Mouse (Mus musculus): Measurements from ENCODE around the gene Prok1. TPM values are rescaled to one million over a fixed set of nuclear protein-coding genes. Genes with fewer than 3 reads are reported as not detected.

Prok1 gene
- polyA plus RNA-seq, 1 experiment from 2014 or later = not detected

GRCm38 (mm10) chr3:107260956-107261850, 21.7 kb upstream of the Prok1 start:
- WGBS = 50% methylated on average over 8 of the region's 8 CpGs

DNA sequence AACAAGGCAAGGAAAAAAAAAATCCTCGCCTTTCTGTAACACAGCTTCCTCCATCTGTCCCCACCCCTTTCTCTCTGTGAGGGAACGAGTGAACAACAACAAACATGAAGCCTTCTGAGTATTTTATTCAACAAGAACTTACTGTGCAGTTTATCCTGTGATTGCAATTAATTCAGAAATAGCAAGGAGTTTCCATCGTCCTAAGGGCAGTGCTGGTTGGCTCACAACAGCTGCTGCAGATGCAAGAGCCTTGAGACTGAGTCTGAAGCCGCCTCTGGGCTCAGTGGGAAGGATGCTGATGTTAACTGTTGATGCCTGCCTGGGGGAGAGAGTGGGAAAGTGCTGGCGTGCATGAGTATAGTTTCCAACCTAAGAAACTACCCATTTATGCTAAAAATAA, 18.4 kb upstream of the Prok1 start:
- 58% methylated on average over 5 of the region's 5 CpGs for WGBS
- no peak for ATAC-seq (ENCODE audit: extremely low read depth, insufficient number of reproducible peaks, low FRiP score, low TSS enrichment)

More at GRCm38 (mm10) chr3:107260956-107261850, 21.7 kb upstream of the Prok1 start:
- Histone ChIP-seq H3K27me3 (replicated peaks) (no peaks in the 10 kb centered on the region), H3K9me3 (no peaks in the 10 kb centered on the region), H3K36me3 (no peaks in the 10 kb centered on the region), H3K4me1 (0 out of 2 replicates have a peak, but pooled peaks cover 5% of the 10 kb centered on the region), H3K9ac (no peak overlapping the region), H3K4me3 (no peak overlapping the region), H3K27ac (replicated peaks) (no peak overlapping the region), H3K4me2 (no peak overlapping the region)
- ATAC-seq (ENCODE audit: extremely low read depth, insufficient number of reproducible peaks, low FRiP score, low TSS enrichment) = no peak

DNA sequence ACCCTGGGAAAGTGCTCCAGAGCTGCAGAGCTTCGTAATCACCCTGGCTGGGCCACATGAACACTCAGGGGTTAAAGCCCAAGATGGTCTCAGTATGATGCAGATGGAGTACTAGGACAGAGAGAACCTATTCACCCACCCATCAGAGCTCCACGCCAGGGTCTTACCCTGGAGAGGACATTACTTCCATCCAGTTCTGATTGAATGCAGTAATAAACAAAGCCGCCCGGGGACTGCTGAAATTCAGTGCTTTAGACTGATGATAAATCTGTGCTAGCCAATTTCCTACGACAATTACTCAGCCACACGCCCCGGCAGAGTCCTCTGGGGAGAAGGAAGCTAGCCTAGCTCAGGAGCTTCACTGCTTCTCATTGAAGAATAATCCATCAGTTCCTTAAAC, 17.2 kb upstream of the Prok1 start:
- H3K4me3 ChIP-seq = no peak overlapping the region
- 70% methylated on average over 7 of the region's 7 CpGs for WGBS
- no peak overlapping the region for H3K27ac ChIP-seq (replicated peaks)
- H3K27me3 ChIP-seq (replicated peaks) = no peaks in the 10 kb centered on the region
- no peaks in the 10 kb centered on the region for H3K9me3 ChIP-seq
- H3K4me2 ChIP-seq = no peak overlapping the region
- no peaks in the 10 kb centered on the region for H3K36me3 ChIP-seq
- 0 out of 2 replicates have a peak, but pooled peaks cover 3% of the 10 kb centered on the region for H3K4me1 ChIP-seq
- no peak for ATAC-seq (ENCODE audit: extremely low read depth, insufficient number of reproducible peaks, low FRiP score, low TSS enrichment)
- no peak overlapping the region for H3K9ac ChIP-seq

More for the DNA sequence above, 18.4 kb upstream of the Prok1 start:
- H3K27ac ChIP-seq (replicated peaks) = no peak overlapping the region
- H3K4me2 ChIP-seq = no peak overlapping the region
- H3K27me3 ChIP-seq (replicated peaks) = no peaks in the 10 kb centered on the region
- H3K4me1 ChIP-seq = 0 out of 2 replicates have a peak, but pooled peaks cover 5% of the 10 kb centered on the region
- no peak overlapping the region for H3K4me3 ChIP-seq
- no peak overlapping the region for H3K9ac ChIP-seq
- H3K9me3 ChIP-seq = no peaks in the 10 kb centered on the region
- H3K36me3 ChIP-seq = no peaks in the 10 kb centered on the region

GRCm38 (mm10) chr3:107255992-107256391, 16.5 kb upstream of the Prok1 start:
- Histone ChIP-seq H3K27me3 (replicated peaks) (no peaks in the 10 kb centered on the region), H3K9me3 (no peaks in the 10 kb centered on the region), H3K9ac (no peak overlapping the region), H3K27ac (replicated peaks) (no peak overlapping the region), H3K36me3 (no peaks in the 10 kb centered on the region), H3K4me1 (no peaks in the 10 kb centered on the region), H3K4me2 (no peak overlapping the region), H3K4me3 (no peak overlapping the region)
- ATAC-seq (ENCODE audit: extremely low read depth, insufficient number of reproducible peaks, low FRiP score, low TSS enrichment) = no peak
- WGBS = 67% methylated on average over 3 of the region's 3 CpGs

DNA sequence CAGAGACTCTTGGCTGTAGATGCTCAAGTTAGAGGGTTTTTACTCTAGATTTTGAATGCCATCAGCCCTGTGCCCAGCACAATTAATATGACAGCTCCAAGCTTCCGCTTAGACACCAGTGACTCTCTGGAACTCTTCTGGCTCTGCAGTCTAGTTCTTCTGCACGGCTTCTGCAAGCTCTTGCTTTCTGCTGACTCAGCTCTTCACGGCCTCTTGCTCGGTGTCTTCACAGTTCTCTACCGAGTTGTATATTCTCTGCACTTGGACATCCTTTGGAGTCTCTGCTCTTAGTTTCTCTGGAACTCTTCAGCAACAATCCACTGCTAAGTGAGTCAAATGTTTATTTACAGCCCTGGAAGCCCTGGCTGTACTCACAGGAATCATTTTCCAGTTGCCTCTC, 14.4 kb upstream of the Prok1 start:
- Histone ChIP-seq H3K4me1 (no peaks in the 10 kb centered on the region), H3K36me3 (no peaks in the 10 kb centered on the region), H3K9me3 (no peaks in the 10 kb centered on the region), H3K27me3 (replicated peaks) (no peaks in the 10 kb centered on the region), H3K4me3 (no peak overlapping the region), H3K27ac (replicated peaks) (no peak overlapping the region), H3K9ac (no peak overlapping the region), H3K4me2 (no peak overlapping the region)
- 70% methylated on average over 5 of the region's 5 CpGs for WGBS
- no peak for ATAC-seq (ENCODE audit: extremely low read depth, insufficient number of reproducible peaks, low FRiP score, low TSS enrichment)

DNA sequence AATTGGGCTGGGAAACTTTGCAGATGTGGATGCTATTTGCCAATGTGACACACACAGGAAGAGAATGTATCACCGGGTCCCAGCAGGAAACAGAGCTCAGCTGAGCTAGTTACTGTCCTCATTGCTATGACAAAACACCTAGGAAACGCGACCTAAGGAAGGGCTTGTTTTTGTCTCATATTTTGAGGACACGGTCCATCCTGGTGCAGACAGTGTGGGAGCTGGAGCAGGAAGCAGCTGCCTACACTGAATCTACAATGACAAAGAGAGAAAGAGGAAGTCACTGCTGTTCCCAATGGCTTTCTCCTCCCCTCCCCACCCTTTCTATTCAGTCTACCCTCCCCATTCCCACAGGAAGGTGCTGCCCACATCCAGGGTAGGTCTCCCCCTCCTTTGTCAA, 12.5 kb upstream of the Prok1 start:
- Histone ChIP-seq H3K36me3 (no peaks in the 10 kb centered on the region), H3K9me3 (no peaks in the 10 kb centered on the region), H3K27me3 (replicated peaks) (no peaks in the 10 kb centered on the region), H3K4me2 (no peak overlapping the region), H3K4me1 (no peaks in the 10 kb centered on the region), H3K4me3 (no peak overlapping the region), H3K9ac (no peak overlapping the region), H3K27ac (replicated peaks) (no peak overlapping the region)
- WGBS = 52% methylated on average over 4 of the region's 4 CpGs
- ATAC-seq (ENCODE audit: extremely low read depth, insufficient number of reproducible peaks, low FRiP score, low TSS enrichment) = no peak; the same call in 1 of the 2 replicates

- Histone ChIP-seq H3K4me1 (no peaks in the 10 kb centered on the region), H3K4me2 (no peak overlapping the region), H3K27ac (replicated peaks) (no peak overlapping the region), H3K9ac (no peak overlapping the region), H3K27me3 (replicated peaks) (0 out of 2 replicates have a peak, but pooled peaks cover 2% of the 10 kb centered on the region), H3K9me3 (no peaks in the 10 kb centered on the region), H3K4me3 (no peak overlapping the region), H3K36me3 (no peaks in the 10 kb centered on the region)
- WGBS = 25% methylated on average over 2 of the region's 2 CpGs
- ATAC-seq (ENCODE audit: extremely low read depth, insufficient number of reproducible peaks, low FRiP score, low TSS enrichment) = no peak
Observed at GRCm38 (mm10) chr3:107250320-107250719, 10.8 kb upstream of the Prok1 start.

DNA sequence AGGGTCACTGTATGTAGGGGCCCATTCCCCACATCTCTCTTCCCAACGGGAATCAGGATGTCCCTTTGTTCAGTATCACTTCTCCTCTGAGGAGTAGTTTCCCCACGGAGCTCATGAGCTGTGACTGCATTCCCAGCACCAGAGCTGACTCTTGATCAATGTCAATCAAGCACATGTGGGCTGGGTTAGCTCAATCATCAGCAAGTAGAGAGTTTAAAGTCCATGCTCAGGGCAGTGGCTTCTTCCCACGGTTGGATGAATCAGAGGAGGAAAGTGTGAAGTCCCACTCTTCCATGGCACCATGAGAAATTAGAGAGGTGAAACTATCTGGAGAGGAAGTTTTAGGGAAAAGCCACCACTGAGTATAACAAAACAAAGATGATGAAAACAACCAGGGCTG, 9.5 kb upstream of the Prok1 start:
- H3K4me1 ChIP-seq = no peaks in the 10 kb centered on the region
- no peaks in the 10 kb centered on the region for H3K9me3 ChIP-seq
- H3K36me3 ChIP-seq = no peaks in the 10 kb centered on the region
- WGBS = 35% methylated on average over 3 of the region's 3 CpGs
- H3K9ac ChIP-seq = no peak overlapping the region
- no peak overlapping the region for H3K4me3 ChIP-seq
- H3K27me3 ChIP-seq (replicated peaks) = peaks cover 8% of the 10 kb centered on the region; the same call in 1 of the 2 replicates
- ATAC-seq (ENCODE audit: extremely low read depth, insufficient number of reproducible peaks, low FRiP score, low TSS enrichment) = no peak
- H3K27ac ChIP-seq (replicated peaks) = no peak overlapping the region
- H3K4me2 ChIP-seq = no peak overlapping the region

GRCm38 (mm10) chr3:107246876-107247275, 7.4 kb upstream of the Prok1 start:
- 76% methylated on average over 6 of the region's 6 CpGs for WGBS
- no peak overlapping the region for H3K4me2 ChIP-seq
- no peak overlapping the region for H3K27ac ChIP-seq (replicated peaks)
- no peaks in the 10 kb centered on the region for H3K9me3 ChIP-seq
- no peak overlapping the region for H3K4me3 ChIP-seq
- H3K9ac ChIP-seq = no peak overlapping the region
- peaks cover 11% of the 10 kb centered on the region for H3K27me3 ChIP-seq (replicated peaks)
- no peaks in the 10 kb centered on the region for H3K4me1 ChIP-seq
- H3K36me3 ChIP-seq = no peaks in the 10 kb centered on the region
- no peak for ATAC-seq (ENCODE audit: extremely low read depth, insufficient number of reproducible peaks, low FRiP score, low TSS enrichment)

GRCm38 (mm10) chr3:107241389-107242094, 2.0 kb upstream of the Prok1 start:
- no peaks in the 10 kb centered on the region for H3K36me3 ChIP-seq
- H3K4me1 ChIP-seq = no peaks in the 10 kb centered on the region
- no peak overlapping the region for H3K4me3 ChIP-seq
- no peak overlapping the region for H3K27ac ChIP-seq (replicated peaks)
- no peak for ATAC-seq (ENCODE audit: extremely low read depth, insufficient number of reproducible peaks, low FRiP score, low TSS enrichment)
- WGBS = 52% methylated on average over 14 of the region's 14 CpGs
- H3K4me2 ChIP-seq = no peak overlapping the region
- H3K9ac ChIP-seq = no peak overlapping the region
- H3K9me3 ChIP-seq = no peaks in the 10 kb centered on the region
- peaks cover 22% of the 10 kb centered on the region for H3K27me3 ChIP-seq (replicated peaks)

DNA sequence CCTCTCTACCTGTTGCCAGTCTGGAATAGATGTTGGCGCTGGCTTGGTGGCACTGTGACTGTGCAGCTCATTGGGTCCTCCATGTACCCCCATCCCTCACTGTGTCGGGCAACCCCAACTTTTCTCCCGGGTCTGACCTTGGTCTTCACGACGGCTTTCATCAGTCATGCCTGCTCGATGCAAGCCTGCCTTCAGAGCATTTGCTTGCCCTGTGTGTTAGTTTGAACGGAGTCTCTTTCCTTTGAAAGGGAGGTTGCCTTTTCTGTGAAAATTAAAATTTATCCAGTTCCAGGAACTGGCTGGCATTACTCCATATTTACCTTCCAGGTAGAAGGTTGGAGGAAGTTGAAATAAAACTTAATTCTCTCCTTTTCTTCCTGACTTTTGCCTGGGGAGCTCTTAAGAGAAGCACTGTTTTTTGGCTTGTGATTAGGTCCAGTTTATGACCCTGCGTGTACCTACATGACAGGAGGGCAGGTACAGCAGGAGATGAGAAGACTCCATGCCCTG, 981 bp downstream of the Prok1 start:
- no peak overlapping the region for H3K4me3 ChIP-seq
- H3K36me3 ChIP-seq = no peaks in the 10 kb centered on the region
- no peaks in the 10 kb centered on the region for H3K4me1 ChIP-seq
- ATAC-seq (ENCODE audit: extremely low read depth, insufficient number of reproducible peaks, low FRiP score, low TSS enrichment) = no peak
- H3K4me2 ChIP-seq = no peak overlapping the region
- no peak overlapping the region for H3K27ac ChIP-seq (replicated peaks)
- WGBS = 83% methylated on average over 8 of the region's 8 CpGs
- peaks cover 14% of the 10 kb centered on the region; the same call in 1 of the 2 replicates for H3K27me3 ChIP-seq (replicated peaks)
- H3K9ac ChIP-seq = no peak overlapping the region
- no peaks in the 10 kb centered on the region for H3K9me3 ChIP-seq

All from heart, embryonic 13.5 days (tissue).